Comparison of ENCODE assay signal across 13 mouse cellular contexts in genomic region chr1:155203954-155204353, GRCm38 (mm10). TPM values are rescaled to one million over a fixed set of nuclear protein-coding genes. Genes with fewer than 3 reads are reported as not detected.
DNase-seq lines count a peak whose midpoint lies in the region; ATAC-seq and TF ChIP-seq lines count a peak whose summit lies in the region.
"Had no signal": no experiment of that assay in that cellular context is flagged by ENCODE, and none has a peak within 500 bp of the region (broad histone marks: within the 10 kb centered on the region; RNA-seq: fewer than 3 reads in every experiment).

No protein-coding gene starts in this region.

- no peak for ATAC-seq in embryonic facial prominence, embryonic 15.5 days (ENCODE audit: insufficient number of reproducible peaks, low FRiP score, low TSS enrichment, low read depth)
- ATAC-seq in hindbrain, embryonic 13.5 days (ENCODE audit: low FRiP score) = 0 out of 2 replicates have a peak, but pooled peaks have one; percentile 12
- ATAC-seq in neural tube, embryonic 13.5 days (ENCODE audit: low read depth) = no peak
- ATAC-seq in liver, embryonic 11.5 days (replicated peaks; ENCODE audit: low FRiP score) = no peak
- ATAC-seq: CD4-positive, CD25-positive, alpha-beta regulatory T cell, adult 4 months; intestine, embryonic 16.5 days had no signal

- H3K27me3 ChIP-seq in embryonic facial prominence, embryonic 15.5 days = no peaks in the 10 kb centered on the region
- no peaks in the 10 kb centered on the region for H3K27me3 ChIP-seq in hindbrain, embryonic 13.5 days
- H3K27me3 ChIP-seq in neural tube, embryonic 13.5 days = no peaks in the 10 kb centered on the region
- no peaks in the 10 kb centered on the region for H3K27me3 ChIP-seq in liver, embryonic 11.5 days (replicated peaks; ENCODE audit: control insufficient read depth, insufficient read depth, low read length)
- H3K27me3 ChIP-seq: megakaryocyte, embryonic 14.5 days had no signal

- peaks cover 23% of the 10 kb centered on the region for H3K36me3 ChIP-seq in embryonic facial prominence, embryonic 15.5 days
- peaks cover 43% of the 10 kb centered on the region for H3K36me3 ChIP-seq in hindbrain, embryonic 13.5 days
- H3K36me3 ChIP-seq in neural tube, embryonic 13.5 days = peaks cover 49% of the 10 kb centered on the region
- peaks cover 9% of the 10 kb centered on the region; the same call in 1 of the 2 replicates for H3K36me3 ChIP-seq in liver, embryonic 11.5 days (ENCODE audit: control insufficient read depth, insufficient read depth, low read length)

- peak overlapping the region; percentile 47 for H3K27ac ChIP-seq in left cerebral cortex, adult 2 months
- H3K27ac ChIP-seq in embryonic facial prominence, embryonic 15.5 days (replicated peaks) = 0 out of 2 replicates have a peak overlapping the region, but pooled peaks have one; percentile 39
- H3K27ac ChIP-seq in hindbrain, embryonic 13.5 days = peak overlapping the region; percentile 74
- peak overlapping the region; percentile 77 for H3K27ac ChIP-seq in neural tube, embryonic 13.5 days (replicated peaks)
- H3K27ac ChIP-seq in liver, embryonic 11.5 days (ENCODE audit: low read depth, low read length) = no peak overlapping the region
- H3K27ac ChIP-seq: stomach, postnatal 0 days had no signal

- H3K4me1 ChIP-seq in embryonic facial prominence, embryonic 15.5 days = peaks cover 31% of the 10 kb centered on the region
- peaks cover 55% of the 10 kb centered on the region for H3K4me1 ChIP-seq in hindbrain, embryonic 13.5 days (replicated peaks)
- peaks cover 67% of the 10 kb centered on the region for H3K4me1 ChIP-seq in neural tube, embryonic 13.5 days (replicated peaks)
- H3K4me1 ChIP-seq in liver, embryonic 11.5 days (replicated peaks; ENCODE audit: control insufficient read depth, insufficient read depth, low read length) = 0 out of 2 replicates have a peak, but pooled peaks cover 3% of the 10 kb centered on the region

- WGBS in embryonic facial prominence, embryonic 15.5 days = 91% methylated on average over 12 of the region's 12 CpGs
- 81% methylated on average over 12 of the region's 12 CpGs for WGBS in hindbrain, embryonic 13.5 days
- WGBS in neural tube, embryonic 13.5 days = 81% methylated on average over 12 of the region's 12 CpGs
- 95% methylated on average over 12 of the region's 12 CpGs for WGBS in liver, embryonic 11.5 days

- TF ChIP-seq CTCF in left cerebral cortex, adult 2 months (IDR thresholded peaks at IDR 0.05) = no peak

- H3K9me3 ChIP-seq in embryonic facial prominence, embryonic 15.5 days (replicated peaks) = no peaks in the 10 kb centered on the region
- H3K9me3 ChIP-seq in hindbrain, embryonic 13.5 days = no peaks in the 10 kb centered on the region
- H3K9me3 ChIP-seq in neural tube, embryonic 13.5 days = no peaks in the 10 kb centered on the region
- no peaks in the 10 kb centered on the region for H3K9me3 ChIP-seq in liver, embryonic 11.5 days (ENCODE audit: control insufficient read depth, low read length)
- H3K9me3 ChIP-seq: megakaryocyte, embryonic 14.5 days had no signal

- H3K4me3 ChIP-seq in left cerebral cortex, adult 2 months = no peak overlapping the region
- H3K4me3 ChIP-seq in embryonic facial prominence, embryonic 15.5 days (replicated peaks) = no peak overlapping the region
- no peak overlapping the region for H3K4me3 ChIP-seq in hindbrain, embryonic 13.5 days
- H3K4me3 ChIP-seq in neural tube, embryonic 13.5 days = no peak overlapping the region
- no peak overlapping the region for H3K4me3 ChIP-seq in liver, embryonic 11.5 days (ENCODE audit: low read depth, low read length)
- H3K4me3 ChIP-seq: megakaryocyte, embryonic 14.5 days had no signal

- DNase-seq in left cerebral cortex, adult 2 months (ENCODE audit: extremely low spot score in 1 of 2, low spot score in 2 of 2) = no peak
- DNase-seq in left cerebral cortex, adult 9 months (ENCODE audit: low spot score in 2 of 2) = no peak
- no peak for DNase-seq in liver, embryonic 11.5 days (ENCODE audit: low spot score)
- no peak for DNase-seq in urinary bladder, postnatal 14 days (ENCODE audit: low spot score)
- no peak for DNase-seq in layer of hippocampus, postnatal 25 days (ENCODE audit: extremely low spot score in 1 of 2, low spot score in 1 of 2)

- H3K9ac ChIP-seq in embryonic facial prominence, embryonic 15.5 days = no peak overlapping the region
- no peak overlapping the region for H3K9ac ChIP-seq in hindbrain, embryonic 13.5 days
- no peak overlapping the region for H3K9ac ChIP-seq in neural tube, embryonic 13.5 days
- no peak overlapping the region for H3K9ac ChIP-seq in liver, embryonic 11.5 days (ENCODE audit: low read depth, low read length)
- H3K9ac ChIP-seq: lung, embryonic 14.5 days had no signal

- no peak overlapping the region for H3K4me2 ChIP-seq in embryonic facial prominence, embryonic 15.5 days (replicated peaks)
- H3K4me2 ChIP-seq in hindbrain, embryonic 13.5 days = no peak overlapping the region
- H3K4me2 ChIP-seq in neural tube, embryonic 13.5 days = no peak overlapping the region
- no peak overlapping the region for H3K4me2 ChIP-seq in liver, embryonic 11.5 days
- H3K4me2 ChIP-seq: lung, embryonic 14.5 days had no signal

- intact Hi-C loops in left cerebral cortex, adult 2 months (cut with DNase I) = no loop called here

RNA-seq across cellular contexts. Expression of gene BC034090, which starts 40.3 kb away (rescaled TPM):
- 10 to 100 TPM in 1 of 2 experiments, 1 to 10 TPM in 1; 9.9 to 14.7 TPM for total RNA-seq in left cerebral cortex, adult 2 months (2021)
- 6.3 and 6.5 TPM in 2 replicates for polyA plus RNA-seq in embryonic facial prominence, embryonic 15.5 days (2015; fragmentation: Nextera tagmentation; extraction: Ambion mirVana)
- polyA plus RNA-seq in hindbrain, embryonic 13.5 days (2015; fragmentation: Nextera tagmentation; extraction: Ambion mirVana) = 3.9 and 4.7 TPM in 2 replicates
- polyA plus RNA-seq in neural tube, embryonic 13.5 days (2015; fragmentation: Nextera tagmentation; extraction: Ambion mirVana) = 3.5 and 6.4 TPM in 2 replicates
- 0.86 and 1.8 TPM in 2 replicates for polyA plus RNA-seq in liver, embryonic 11.5 days (2014; fragmentation: Nextera tagmentation; extraction: Ambion mirVana)
- 10 to 100 TPM in 1 of 2 experiments, 1 to 10 TPM in 1; 8.1 to 11.6 TPM for total RNA-seq in layer of hippocampus, postnatal 25 days (2021)

RNA-seq across cellular contexts. Expression of gene Stx6, which starts 45.4 kb away (rescaled TPM):
- 100 to 1,000 TPM; 114 to 120 TPM for total RNA-seq in left cerebral cortex, adult 2 months (2021)
- polyA plus RNA-seq in embryonic facial prominence, embryonic 15.5 days (2015; fragmentation: Nextera tagmentation; extraction: Ambion mirVana) = 76.0 and 86.5 TPM in 2 replicates
- 121 TPM in 2 replicates for polyA plus RNA-seq in hindbrain, embryonic 13.5 days (2015; fragmentation: Nextera tagmentation; extraction: Ambion mirVana)
- 106 and 121 TPM in 2 replicates for polyA plus RNA-seq in neural tube, embryonic 13.5 days (2015; fragmentation: Nextera tagmentation; extraction: Ambion mirVana)
- polyA plus RNA-seq in liver, embryonic 11.5 days (2014; fragmentation: Nextera tagmentation; extraction: Ambion mirVana) = 36.0 and 36.9 TPM in 2 replicates
- 100 to 1,000 TPM; 118 to 122 TPM for total RNA-seq in layer of hippocampus, postnatal 25 days (2021)

RNA-seq across cellular contexts. Expression of gene Mr1, which starts 57.3 kb away (rescaled TPM):
- total RNA-seq in left cerebral cortex, adult 2 months (2021) = 1 to 10 TPM; 2.1 to 3.1 TPM
- 9.5 and 11.3 TPM in 2 replicates for polyA plus RNA-seq in embryonic facial prominence, embryonic 15.5 days (2015; fragmentation: Nextera tagmentation; extraction: Ambion mirVana)
- polyA plus RNA-seq in hindbrain, embryonic 13.5 days (2015; fragmentation: Nextera tagmentation; extraction: Ambion mirVana) = 1.3 and 2.1 TPM in 2 replicates
- 1.3 TPM in 2 replicates for polyA plus RNA-seq in neural tube, embryonic 13.5 days (2015; fragmentation: Nextera tagmentation; extraction: Ambion mirVana)
- 0.81 and 1.2 TPM in 2 replicates for polyA plus RNA-seq in liver, embryonic 11.5 days (2014; fragmentation: Nextera tagmentation; extraction: Ambion mirVana)
- total RNA-seq in layer of hippocampus, postnatal 25 days (2021) = 1 to 10 TPM; 2.2 to 3.3 TPM
